Mouse (Mus musculus): ENCODE results near the gene Gnas.
A peak's percentile ranks its signal among the peaks of the same experiment; 100 is the strongest.

Gnas gene

DNA sequence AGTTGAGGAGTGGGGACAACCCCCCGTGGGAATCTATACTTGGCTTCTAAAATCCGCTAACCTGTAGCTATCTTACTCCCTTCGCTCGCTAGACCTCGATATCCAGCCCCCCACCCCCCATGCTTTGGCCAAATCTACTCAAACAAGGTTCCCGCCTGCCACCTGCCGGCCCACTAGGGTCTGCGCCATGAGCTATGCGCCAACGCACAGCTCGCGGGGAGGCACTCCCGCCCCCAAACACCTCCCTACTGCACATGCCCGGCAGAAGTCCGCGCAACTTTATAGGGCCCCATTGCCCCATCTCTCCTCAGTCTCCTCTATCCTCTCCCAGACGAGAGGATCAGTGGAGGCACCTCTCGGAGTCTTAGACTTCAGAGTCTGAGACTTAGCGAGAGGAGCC is at the start of gene Gnas:
Gnas (plus strand) TSS at position 310 of the 400 bp plus-strand sequence.
- DNase-seq (ENCODE audit: extremely low read depth, insufficient read length, low spot score) = no peak

GRCm38 (mm10) chr2:174242431-174242830 is 41.7 kb upstream of the Gnas start:
- no peak for DNase-seq (ENCODE audit: extremely low read depth, insufficient read length, low spot score)

- DNase-seq (ENCODE audit: extremely low read depth, insufficient read length, low spot score) = no peak
Measured at GRCm38 (mm10) chr2:174251963-174252362, 32.2 kb upstream of the Gnas start.

- no peak for DNase-seq (ENCODE audit: extremely low read depth, insufficient read length, low spot score)
Measured at GRCm38 (mm10) chr2:174257312-174257711, 26.8 kb upstream of the Gnas start.

- DNase-seq (ENCODE audit: extremely low read depth, insufficient read length, low spot score) = no peak
Measured at GRCm38 (mm10) chr2:174260004-174260403, 24.1 kb upstream of the Gnas start.

DNA sequence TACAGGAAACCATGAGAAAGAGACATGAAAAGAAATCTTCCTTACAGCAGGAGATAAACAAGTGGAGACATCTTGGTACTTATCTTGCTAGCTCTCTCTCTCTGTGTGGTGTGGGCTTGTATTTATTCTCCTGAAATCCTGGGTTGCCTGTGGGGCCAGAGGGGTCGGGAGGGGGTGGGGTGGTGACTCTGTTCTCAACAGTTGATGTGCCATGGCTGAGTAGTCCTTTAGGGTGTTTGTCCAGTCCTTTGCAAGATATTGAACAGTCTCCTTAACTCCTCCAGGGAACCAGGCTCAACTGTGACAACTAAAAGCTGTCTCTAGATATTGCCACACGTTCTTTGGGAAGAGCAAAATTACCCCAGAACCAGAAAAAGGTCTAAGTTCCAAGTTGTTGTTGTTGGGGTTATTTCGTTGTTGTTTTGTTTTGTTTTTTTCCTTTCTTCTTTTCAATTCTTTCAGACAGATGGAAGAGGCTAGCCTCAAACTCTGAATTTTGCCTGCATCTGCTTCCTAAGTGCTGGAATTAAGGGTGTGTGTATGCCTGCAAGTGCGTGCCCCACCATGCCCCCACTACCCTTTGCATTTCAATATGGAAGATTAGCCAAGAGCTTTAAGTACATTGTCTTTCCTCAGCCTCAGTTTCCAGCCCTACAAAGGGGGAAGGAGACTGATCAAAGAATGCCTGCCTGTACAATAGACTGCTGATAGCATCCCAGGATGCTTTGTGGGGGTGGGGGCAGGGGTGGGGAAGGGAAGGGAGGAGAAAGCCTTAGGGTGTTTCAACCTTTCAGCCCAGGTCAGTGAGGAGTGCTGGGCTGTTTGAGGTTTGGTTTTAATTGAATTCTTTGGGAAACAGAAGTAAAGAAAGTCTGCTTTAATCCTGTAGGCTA is 23.0 kb upstream of the Gnas start:
- no peak for DNase-seq (ENCODE audit: extremely low read depth, insufficient read length, low spot score)

- DNase-seq (ENCODE audit: extremely low read depth, insufficient read length, low spot score) = no peak
Measured at GRCm38 (mm10) chr2:174261801-174262200, 22.3 kb upstream of the Gnas start.

- peak; percentile 45 for DNase-seq (ENCODE audit: extremely low read depth, insufficient read length, low spot score)
Measured at GRCm38 (mm10) chr2:174263110-174263815, 20.9 kb upstream of the Gnas start.

DNA sequence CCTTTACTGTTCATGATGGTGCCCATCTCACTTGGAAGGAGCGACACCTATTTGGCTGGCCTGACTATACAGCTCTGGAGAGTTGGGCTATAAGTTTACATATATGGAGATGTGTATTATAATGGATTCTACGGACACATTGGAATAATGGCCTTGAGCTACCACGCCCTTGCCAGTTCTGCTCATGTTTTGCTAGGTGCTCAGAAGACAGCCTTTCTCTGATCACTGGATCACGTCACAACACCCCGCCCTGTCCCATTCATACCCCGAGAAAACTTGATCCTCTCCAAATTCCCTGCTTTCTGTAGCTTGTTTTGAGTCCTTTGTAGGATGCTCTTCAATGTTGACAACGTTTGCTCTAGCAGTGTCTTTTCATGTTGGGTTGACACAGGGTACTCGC is 19.9 kb upstream of the Gnas start:
- no peak for DNase-seq (ENCODE audit: extremely low read depth, insufficient read length, low spot score)

DNA sequence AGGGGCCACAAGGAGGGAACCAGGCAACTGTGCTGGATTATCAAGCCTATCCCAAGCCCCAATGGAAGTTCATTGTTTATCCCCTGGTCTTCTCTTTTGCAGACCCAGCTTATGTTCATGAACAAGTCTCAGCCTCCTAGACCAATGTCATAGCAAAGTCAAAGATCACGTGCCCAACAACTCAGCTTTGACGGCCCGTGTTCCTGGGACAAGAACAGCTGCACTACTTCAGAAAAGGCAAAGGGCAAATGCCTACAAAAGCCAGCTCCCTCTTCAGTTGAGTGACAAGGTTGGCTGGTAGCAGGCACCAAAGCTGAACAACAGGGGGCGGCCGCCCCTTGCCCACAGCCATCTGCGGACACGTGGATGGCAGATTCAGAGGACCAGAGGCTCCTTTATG is 13.7 kb upstream of the Gnas start:
- no peak for DNase-seq (ENCODE audit: extremely low read depth, insufficient read length, low spot score)

- no peak for DNase-seq (ENCODE audit: extremely low read depth, insufficient read length, low spot score)
Measured at GRCm38 (mm10) chr2:174271459-174271858, 12.7 kb upstream of the Gnas start.

GRCm38 (mm10) chr2:174273131-174273530 is 11.0 kb upstream of the Gnas start:
- DNase-seq (ENCODE audit: extremely low read depth, insufficient read length, low spot score) = no peak

GRCm38 (mm10) chr2:174273961-174274360 is 10.2 kb upstream of the Gnas start:
- no peak for DNase-seq (ENCODE audit: extremely low read depth, insufficient read length, low spot score)

DNA sequence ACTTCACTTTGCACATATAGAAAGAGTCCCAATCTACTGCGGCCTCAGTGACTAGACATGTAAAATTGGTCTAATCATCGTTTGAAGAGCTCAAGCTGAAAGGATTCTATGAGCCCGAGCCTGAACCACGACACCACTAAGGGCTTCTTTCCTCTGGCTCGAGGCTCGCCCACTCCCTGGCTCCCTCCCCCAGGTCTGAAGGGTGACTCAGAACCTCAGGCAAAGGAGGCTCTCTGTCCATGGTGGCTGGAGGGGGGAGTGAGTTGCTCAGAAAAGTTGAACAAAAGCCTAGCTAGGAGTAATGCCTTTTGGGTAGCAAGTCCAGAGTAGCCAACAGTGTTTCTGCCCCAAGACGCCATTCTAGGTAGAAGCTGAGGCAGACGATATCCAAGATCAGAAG is 4.3 kb upstream of the Gnas start:
- no peak for DNase-seq (ENCODE audit: extremely low read depth, insufficient read length, low spot score)

DNA sequence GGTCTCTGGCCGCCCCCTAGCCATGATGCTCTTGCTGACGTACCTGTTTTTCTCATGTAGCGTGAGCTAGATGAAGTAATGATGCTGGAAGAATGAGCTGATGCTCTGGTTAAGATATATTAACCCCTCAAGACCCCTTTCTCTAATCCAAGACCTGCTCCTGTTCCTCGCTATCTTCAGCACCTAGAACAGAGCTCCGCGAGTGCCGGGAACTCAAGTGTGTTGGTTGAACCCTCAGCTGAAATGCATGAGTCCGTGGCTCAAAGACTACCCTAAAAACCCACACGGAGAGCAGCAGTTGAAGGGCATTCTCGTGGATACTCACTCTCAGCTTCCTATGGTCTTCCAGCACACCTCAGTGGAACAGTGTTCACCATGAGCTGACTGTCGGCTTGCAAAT is 779 bp upstream of the Gnas start:
- DNase-seq (ENCODE audit: extremely low read depth, insufficient read length, low spot score) = no peak

- no peak for DNase-seq (ENCODE audit: extremely low read depth, insufficient read length, low spot score)
Measured at GRCm38 (mm10) chr2:174284807-174285457, 812 bp downstream of the Gnas start.

DNA sequence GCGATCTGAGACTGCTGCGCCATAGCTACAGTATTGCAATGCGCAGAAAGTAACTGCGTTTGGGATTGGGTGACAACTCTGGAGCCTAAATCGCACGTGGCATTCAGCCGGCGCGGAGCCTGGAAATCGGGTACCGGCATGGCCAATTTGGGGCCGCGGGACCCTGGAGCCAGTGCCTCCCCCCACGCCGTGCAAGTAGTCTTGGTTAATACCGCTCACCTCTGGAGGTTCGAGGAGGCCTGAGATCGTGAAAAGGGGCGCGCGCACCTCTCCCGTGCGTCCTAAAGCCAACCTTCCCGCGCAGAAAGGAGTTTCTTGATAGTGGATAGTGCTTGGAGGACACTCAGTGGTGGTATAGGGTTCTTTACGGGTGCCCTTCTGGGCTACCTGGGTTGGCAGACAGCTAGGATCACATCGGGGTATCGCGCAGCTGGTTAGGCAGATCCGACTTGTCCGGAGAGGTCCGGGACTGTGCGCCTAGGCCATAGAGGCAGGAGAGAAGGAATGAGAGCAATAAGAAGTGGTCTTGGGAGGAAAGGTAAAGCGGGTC is 1.9 kb downstream of the Gnas start:
- no peak for DNase-seq (ENCODE audit: extremely low read depth, insufficient read length, low spot score)

DNA sequence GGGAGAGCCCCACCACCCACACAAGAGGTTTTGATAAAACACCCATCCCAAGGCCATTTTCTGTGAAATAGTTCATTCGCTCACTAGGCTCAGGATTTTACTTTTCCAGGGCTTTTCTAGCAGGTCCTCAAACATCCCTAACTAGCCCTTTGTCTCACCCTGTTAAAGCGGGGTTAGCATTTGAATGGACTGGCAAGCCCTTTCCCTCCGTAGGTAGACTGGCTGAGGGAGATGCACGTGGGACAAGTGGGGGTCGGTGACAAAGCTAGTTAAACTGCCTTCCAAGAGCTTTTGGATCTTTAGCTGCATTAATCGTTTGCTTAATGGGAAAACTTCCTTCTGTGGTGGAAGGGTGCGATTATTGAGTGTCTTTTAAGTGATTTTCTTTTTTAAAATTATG is 3.8 kb downstream of the Gnas start:
- no peak for DNase-seq (ENCODE audit: extremely low read depth, insufficient read length, low spot score)

- no peak for DNase-seq (ENCODE audit: extremely low read depth, insufficient read length, low spot score)
Measured at GRCm38 (mm10) chr2:174288673-174289430, 4.7 kb downstream of the Gnas start.

GRCm38 (mm10) chr2:174291029-174291661 is 7.0 kb downstream of the Gnas start:
- DNase-seq (ENCODE audit: extremely low read depth, insufficient read length, low spot score) = no peak
